Mouse (Mus musculus) erythroblast, embryonic 14.5 days (primary cell): Measurements from ENCODE around the gene Urb2. TPM values are rescaled to one million over a fixed set of nuclear protein-coding genes. Genes with fewer than 3 reads are reported as not detected.

Experiments used
- H3K27me3 ChIP-seq: 2 replicates; pipeline ENCODE4 v1.6.1; 2012; ENCODE audit warnings: inconsistent platforms; ENCODE audit not compliant: control insufficient read depth
- H3K36me3 ChIP-seq: 2 replicates; pipeline ENCODE4 v1.6.1; 2012; ENCODE audit warnings: mild to moderate bottlenecking, inconsistent platforms; ENCODE audit not compliant: control insufficient read depth
- H3K4me1 ChIP-seq: 2 replicates; pipeline ENCODE4 v1.6.1; 2012; ENCODE audit warnings: inconsistent platforms; ENCODE audit not compliant: control insufficient read depth
- H3K4me3 ChIP-seq: replicated peaks from 2 replicates; pipeline ENCODE3; 2012; ENCODE audit warnings: moderate library complexity, mild to moderate bottlenecking, inconsistent platforms
- H3K9me3 ChIP-seq: 2 replicates; pipeline ENCODE4 v1.6.1; 2012; ENCODE audit warnings: low read length, inconsistent platforms, mixed read lengths; ENCODE audit not compliant: control insufficient read depth
- GATA1 ChIP-seq: IDR thresholded peaks from 2 replicates; pipeline ENCODE4 v1.6.1; 2012; ENCODE audit warnings: low read length, inconsistent platforms, mixed read lengths
- TAL1 ChIP-seq: IDR thresholded peaks from 3 replicates; pipeline ENCODE4 v1.6.1; 2012; ENCODE audit warnings: low read length, inconsistent platforms, mixed read lengths
- polyA plus RNA-seq: library from polyadenylated mRNA; stranded (reverse); fragments of >175 nt; gene quantifications from 2 replicates; pipeline ENCODE4 v1.2.3, GENCODE M21; 2012

Urb2 gene
- polyA plus RNA-seq, 1 experiment, result 0.09 TPM

DNA sequence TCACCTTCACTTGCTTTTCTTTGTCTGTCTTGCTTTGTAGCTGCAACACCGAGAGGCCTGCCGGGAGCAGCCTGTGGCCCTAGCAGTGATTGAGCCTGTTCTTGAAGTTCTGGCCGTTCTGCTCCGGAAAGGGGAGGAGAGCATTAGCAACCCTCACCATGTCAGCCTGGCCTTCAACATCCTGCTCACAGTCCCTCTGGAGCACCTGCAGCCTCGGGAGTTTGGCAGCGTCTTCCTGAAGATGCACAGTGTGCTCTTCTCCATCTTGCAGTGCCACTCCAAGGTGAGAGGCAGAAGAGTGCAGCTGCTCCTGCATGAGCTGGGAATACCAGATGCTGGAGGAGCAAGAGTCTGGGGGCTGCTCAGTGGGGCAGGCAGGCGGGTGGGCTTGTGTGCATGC lies 16.8 kb downstream of the Urb2 start:
- Histone ChIP-seq H3K9me3 (no peaks in the 10 kb centered on the region), H3K36me3 (peaks cover 94% of the 10 kb centered on the region), H3K4me3 (no peak overlapping the region), H3K27me3 (no peaks in the 10 kb centered on the region), H3K4me1 (no peaks in the 10 kb centered on the region; the same call in 1 of the 2 replicates)
- TF ChIP-seq TAL1 (no peak), GATA1 (no peak)

DNA sequence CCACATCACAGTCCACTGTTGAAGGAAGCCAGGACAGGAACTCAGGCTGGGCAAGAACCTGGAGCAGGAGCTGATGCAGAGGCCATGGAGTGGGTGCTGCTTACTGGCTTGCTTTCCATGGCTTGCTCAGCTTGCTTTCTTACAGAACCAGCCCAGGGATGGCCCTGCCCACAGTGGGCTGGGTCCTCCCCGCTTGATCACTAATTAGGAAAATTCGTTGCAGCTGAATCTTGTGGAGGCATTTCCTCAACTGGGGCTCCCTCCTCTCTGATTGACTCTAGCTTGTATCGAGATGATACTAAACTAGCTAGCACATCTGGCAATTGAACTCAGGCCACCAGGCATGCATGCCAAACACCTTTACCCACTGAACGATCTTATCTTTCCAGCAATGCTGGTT lies 18.0 kb downstream of the Urb2 start:
- Histone ChIP-seq H3K4me1 (no peaks in the 10 kb centered on the region), H3K36me3 (peaks cover 94% of the 10 kb centered on the region)

DNA sequence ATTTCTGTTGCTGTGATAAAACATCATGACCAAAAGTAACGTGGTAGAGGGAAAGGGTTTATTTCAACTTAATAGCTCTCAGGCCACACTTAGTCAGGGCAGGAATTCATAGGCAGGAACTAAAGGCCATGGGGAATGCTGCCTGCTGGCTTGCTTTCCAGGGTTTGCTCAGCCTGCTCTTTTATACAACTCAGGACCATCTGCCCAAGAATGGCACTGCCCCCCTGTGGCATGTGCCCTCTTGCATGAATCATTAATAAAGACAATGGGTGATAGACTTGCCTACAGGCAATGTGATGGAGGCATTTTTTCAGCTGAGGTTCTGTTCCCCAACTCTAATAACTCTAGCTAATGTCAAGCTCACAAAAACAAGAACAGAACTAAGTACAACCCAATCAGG lies 20.9 kb downstream of the Urb2 start:
- H3K27me3 ChIP-seq, result no peaks in the 10 kb centered on the region
- H3K36me3 ChIP-seq, result peaks cover 91% of the 10 kb centered on the region
- no peak overlapping the region for H3K4me3 ChIP-seq
- TF ChIP-seq GATA1 (no peak), TAL1 (no peak)
- peaks cover 7% of the 10 kb centered on the region for H3K4me1 ChIP-seq
- no peaks in the 10 kb centered on the region for H3K9me3 ChIP-seq

More for the DNA sequence above, 18.0 kb downstream of the Urb2 start:
- Histone ChIP-seq H3K9me3 (no peaks in the 10 kb centered on the region), H3K27me3 (no peaks in the 10 kb centered on the region), H3K4me3 (no peak overlapping the region)
- no peak for TF ChIP-seq GATA1
- no peak for TF ChIP-seq TAL1

DNA sequence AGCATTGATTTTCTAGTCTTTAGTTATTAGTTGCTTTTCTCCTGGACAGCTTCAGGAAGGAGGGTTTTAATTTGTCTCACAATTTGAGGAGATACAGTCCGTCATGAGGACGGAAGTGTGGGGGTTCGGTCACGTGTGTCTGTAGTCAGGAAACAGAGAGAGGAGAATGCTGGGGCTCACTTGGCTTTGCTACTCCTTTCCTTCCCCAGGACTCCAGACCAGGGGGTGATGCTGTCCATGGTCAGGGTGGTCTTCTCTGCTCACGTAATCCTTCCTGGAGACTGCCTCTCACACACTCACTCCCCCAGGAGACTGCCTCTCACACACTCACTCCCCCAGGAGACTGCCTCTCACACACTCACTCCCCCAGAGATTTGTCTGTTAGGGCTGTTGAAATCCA lies 23.1 kb downstream of the Urb2 start:
- no peak for TF ChIP-seq TAL1
- TF ChIP-seq GATA1, result no peak
- no peak overlapping the region for H3K4me3 ChIP-seq
- H3K36me3 ChIP-seq, result peaks cover 86% of the 10 kb centered on the region
- no peaks in the 10 kb centered on the region for H3K9me3 ChIP-seq
- no peaks in the 10 kb centered on the region for H3K27me3 ChIP-seq
- peaks cover 7% of the 10 kb centered on the region for H3K4me1 ChIP-seq

DNA sequence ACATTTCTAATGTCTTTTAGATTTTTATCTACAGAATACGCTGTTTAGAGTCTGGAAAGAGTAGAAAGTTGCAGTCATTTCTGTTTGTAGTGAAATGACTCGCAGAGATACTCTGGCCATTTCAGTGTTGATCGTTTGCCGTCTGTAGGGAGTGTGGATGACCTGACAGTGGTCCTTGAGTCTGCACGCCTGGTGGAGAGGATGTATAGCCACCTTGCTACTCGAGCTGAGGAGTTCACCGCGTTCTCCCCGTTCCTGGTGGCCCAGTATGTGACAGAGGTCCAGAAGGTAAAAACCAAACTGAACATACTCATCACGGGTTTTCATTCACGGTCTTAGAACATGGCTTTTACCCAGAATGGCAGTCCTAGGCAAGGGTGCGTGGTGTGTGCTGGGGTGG lies 23.6 kb downstream of the Urb2 start:
- peaks cover 86% of the 10 kb centered on the region for H3K36me3 ChIP-seq
- H3K9me3 ChIP-seq, result no peaks in the 10 kb centered on the region
- no peaks in the 10 kb centered on the region for H3K27me3 ChIP-seq
- no peak overlapping the region for H3K4me3 ChIP-seq
- TF ChIP-seq GATA1 (no peak), TAL1 (no peak)
- peaks cover 7% of the 10 kb centered on the region for H3K4me1 ChIP-seq

DNA sequence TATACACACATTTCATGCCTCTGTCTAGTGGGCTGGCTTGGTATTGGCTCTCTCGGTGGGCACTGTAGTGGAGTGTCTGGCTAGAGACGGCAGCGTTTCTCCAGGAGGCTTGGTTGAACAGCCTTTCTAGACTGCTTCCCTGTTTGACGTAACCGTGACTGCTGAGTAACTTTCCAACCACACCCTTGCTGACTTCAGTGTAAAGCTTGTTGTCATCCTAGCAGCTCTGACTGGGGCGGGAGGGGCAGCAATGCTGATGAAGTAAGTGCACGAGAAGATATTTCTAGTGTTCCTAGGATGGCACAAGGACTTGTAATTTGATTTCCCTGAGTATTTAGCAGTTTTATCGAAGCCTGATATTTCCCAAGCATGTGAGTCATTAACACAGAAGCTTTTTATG lies 24.5 kb downstream of the Urb2 start:
- Histone ChIP-seq H3K9me3 (no peaks in the 10 kb centered on the region), H3K4me3 (no peak overlapping the region), H3K36me3 (peaks cover 85% of the 10 kb centered on the region), H3K27me3 (no peaks in the 10 kb centered on the region), H3K4me1 (peaks cover 7% of the 10 kb centered on the region)
- TF ChIP-seq GATA1 (no peak), TAL1 (no peak)

DNA sequence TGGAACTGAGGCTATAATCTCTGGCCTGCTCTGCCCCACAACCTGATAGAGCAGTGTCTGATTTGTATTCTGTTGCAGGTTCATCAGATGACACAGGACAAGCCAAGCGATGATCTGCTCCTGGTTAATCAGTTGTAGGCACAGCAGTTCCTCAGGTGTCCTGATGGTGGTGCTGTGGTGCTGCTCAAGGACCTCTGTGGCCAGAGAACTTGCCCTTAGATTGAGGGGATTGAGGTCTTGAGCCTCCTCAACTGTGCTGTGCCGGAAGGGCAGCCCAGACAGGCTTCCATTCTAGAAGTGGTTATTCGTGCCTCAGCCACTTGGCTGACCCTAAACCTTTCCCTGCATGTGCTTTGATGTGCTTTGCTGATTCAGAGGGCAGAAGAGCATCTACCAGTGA lies 30.8 kb downstream of the Urb2 start:
- no peaks in the 10 kb centered on the region for H3K9me3 ChIP-seq
- H3K27me3 ChIP-seq, result 0 out of 2 replicates have a peak, but pooled peaks cover under 1% of the 10 kb centered on the region
- no peaks in the 10 kb centered on the region for H3K4me1 ChIP-seq
- H3K4me3 ChIP-seq, result no peak overlapping the region
- H3K36me3 ChIP-seq, result peaks cover 30% of the 10 kb centered on the region
- TF ChIP-seq TAL1, result no peak
- TF ChIP-seq GATA1, result no peak

DNA sequence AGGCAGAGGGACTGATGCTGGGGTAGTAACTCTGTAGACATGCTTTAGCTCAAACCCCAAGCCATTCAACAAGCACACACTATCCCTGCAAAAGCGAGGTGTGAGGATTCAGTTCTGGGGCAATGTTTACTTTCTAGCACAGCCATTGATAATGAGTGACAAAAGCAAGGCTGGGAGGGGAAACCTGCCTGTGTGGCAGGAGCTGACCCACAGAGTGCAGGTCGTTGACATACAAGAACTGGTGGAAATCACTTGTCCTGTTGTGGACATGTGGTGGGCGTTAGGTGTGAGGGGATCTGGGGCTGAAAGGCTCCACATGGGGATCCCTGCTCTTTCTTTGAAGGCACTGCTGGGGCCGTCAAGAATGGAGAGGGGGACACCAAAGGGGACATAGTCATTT lies 31.3 kb downstream of the Urb2 start:
- TF ChIP-seq GATA1, result no peak
- TF ChIP-seq TAL1, result no peak
- Histone ChIP-seq H3K36me3 (peaks cover 25% of the 10 kb centered on the region), H3K9me3 (no peaks in the 10 kb centered on the region), H3K4me3 (no peak overlapping the region), H3K4me1 (no peaks in the 10 kb centered on the region), H3K27me3 (0 out of 2 replicates have a peak, but pooled peaks cover 2% of the 10 kb centered on the region)

DNA sequence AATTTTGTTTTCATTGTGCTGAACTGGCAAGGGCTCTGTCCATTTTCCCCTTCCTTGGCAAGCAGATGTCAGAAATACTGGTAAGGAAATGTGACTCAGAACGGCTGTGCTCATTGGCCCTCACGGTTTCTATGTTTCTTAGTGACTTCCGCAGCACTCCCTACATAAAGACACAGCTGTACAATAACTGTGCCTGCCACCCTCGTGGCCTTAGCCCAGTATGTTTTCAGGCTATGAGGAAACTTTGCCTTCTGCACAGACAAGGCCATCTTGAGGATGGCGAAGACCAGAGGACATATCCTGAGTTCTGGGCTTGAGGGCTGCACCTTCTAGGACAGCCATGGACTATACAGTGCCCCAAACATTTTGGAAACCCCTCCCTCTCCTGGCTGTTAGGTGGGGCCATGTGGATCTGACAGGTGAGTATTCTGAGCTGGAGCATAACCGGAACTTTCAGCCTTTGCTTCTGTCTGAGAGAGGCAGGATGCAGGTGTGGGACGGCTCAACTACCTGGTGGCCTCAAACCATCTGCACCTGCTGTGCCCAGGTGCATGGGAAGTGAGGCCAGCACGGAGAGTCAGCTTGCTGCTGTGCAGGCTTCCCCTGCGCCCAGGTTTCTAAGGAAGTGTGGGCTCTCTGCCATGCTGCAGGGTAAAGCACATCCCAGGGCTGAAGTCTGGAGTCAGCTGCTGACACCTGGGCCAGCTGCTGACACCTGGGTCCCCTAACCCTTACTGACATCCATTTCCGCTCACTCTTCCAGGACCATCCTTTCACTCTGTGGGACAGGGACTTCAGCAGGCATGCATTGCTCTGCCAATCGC lies 35.7 kb downstream of the Urb2 start:
- Histone ChIP-seq H3K9me3 (no peaks in the 10 kb centered on the region), H3K4me1 (no peaks in the 10 kb centered on the region), H3K36me3 (no peaks in the 10 kb centered on the region; the same call in 1 of the 2 replicates), H3K4me3 (no peak overlapping the region), H3K27me3 (0 out of 2 replicates have a peak, but pooled peaks cover 2% of the 10 kb centered on the region)
- TF ChIP-seq TAL1 (no peak), GATA1 (no peak)
